ENCODE assay signal across 25 mouse cellular contexts in genomic region chr16:72422426-72422825, GRCm38 (mm10).
DNase-seq lines count a peak whose midpoint lies in the region; ATAC-seq lines count a peak whose summit lies in the region.
"Had no signal": no experiment of that assay in that cellular context is flagged by ENCODE, and none has a peak within 500 bp of the region (broad histone marks: within the 10 kb centered on the region; RNA-seq: fewer than 3 reads in every experiment).

No protein-coding gene starts in this region.

- 0 out of 2 replicates have a peak, but pooled peaks cover 6% of the 10 kb centered on the region for H3K4me1 ChIP-seq in heart, embryonic 10.5 days
- peaks cover 0 to 14% of the 10 kb centered on the region in 2 experiments; a peak in 1 of 4 replicates for H3K4me1 ChIP-seq in heart, embryonic 14.5 days (ENCODE audit: control insufficient read depth in 2 of 2, insufficient read depth in 2 of 2, low read length in 2 of 2)
- H3K4me1 ChIP-seq in lung, embryonic 16.5 days (replicated peaks; ENCODE audit: control insufficient read depth, insufficient read depth, low read length): no peaks in the 10 kb centered on the region
- H3K4me1 ChIP-seq: embryonic facial prominence, embryonic 15.5 days; hindbrain, embryonic 10.5 days; intestine, embryonic 15.5 days had no signal

- no peak overlapping the region for H3K4me3 ChIP-seq in heart, embryonic 10.5 days
- H3K4me3 ChIP-seq in heart, embryonic 14.5 days (ENCODE audit: control insufficient read depth in 1 of 2, insufficient read depth in 1 of 2, low read depth in 1 of 2, low read length in 2 of 2): no peak overlapping the region
- H3K4me3 ChIP-seq in lung, embryonic 16.5 days (ENCODE audit: low read length): no peak overlapping the region
- H3K4me3 ChIP-seq: embryonic facial prominence, embryonic 15.5 days; erythroblast, embryonic 14.5 days; forebrain, embryonic 10.5 days; gastrocnemius, adult 2 months; hindbrain, embryonic 10.5 days; intestine, embryonic 15.5 days had no signal

- no peak overlapping the region for H3K9ac ChIP-seq in heart, embryonic 14.5 days (ENCODE audit: low read length)
- no peak overlapping the region for H3K9ac ChIP-seq in lung, embryonic 16.5 days (ENCODE audit: low read length)
- H3K9ac ChIP-seq: embryonic facial prominence, embryonic 15.5 days; hindbrain, embryonic 14.5 days; intestine, embryonic 15.5 days had no signal

- no peaks in the 10 kb centered on the region for H3K9me3 ChIP-seq in heart, embryonic 10.5 days
- no peaks in the 10 kb centered on the region for H3K9me3 ChIP-seq in heart, embryonic 14.5 days (ENCODE audit: control insufficient read depth, low read length)
- no peaks in the 10 kb centered on the region for H3K9me3 ChIP-seq in lung, embryonic 16.5 days (ENCODE audit: control insufficient read depth, low read length)
- H3K9me3 ChIP-seq: embryonic facial prominence, embryonic 15.5 days; forebrain, embryonic 10.5 days; G1E; hindbrain, embryonic 10.5 days; intestine, embryonic 15.5 days had no signal

- ATAC-seq in heart, embryonic 14.5 days (ENCODE audit: insufficient number of reproducible peaks, insufficient read depth, low FRiP score, low read depth): no peak
- peak; percentile 54 for ATAC-seq in lung, embryonic 16.5 days (ENCODE audit: low read depth)
- ATAC-seq: CD4-positive, CD25-positive, alpha-beta regulatory T cell, adult 4 months; forebrain, embryonic 14.5 days; intestine, embryonic 15.5 days had no signal

- no peaks in the 10 kb centered on the region for H3K36me3 ChIP-seq in heart, embryonic 10.5 days
- H3K36me3 ChIP-seq in heart, embryonic 14.5 days (ENCODE audit: control insufficient read depth, insufficient read depth, low read length): no peaks in the 10 kb centered on the region
- no peaks in the 10 kb centered on the region for H3K36me3 ChIP-seq in lung, embryonic 16.5 days (ENCODE audit: control insufficient read depth, insufficient read depth, low read length)
- H3K36me3 ChIP-seq: embryonic facial prominence, embryonic 15.5 days; forebrain, embryonic 10.5 days; G1E; hindbrain, embryonic 10.5 days; intestine, embryonic 15.5 days had no signal

- no peak overlapping the region for H3K4me2 ChIP-seq in heart, embryonic 14.5 days (ENCODE audit: low read length)
- H3K4me2 ChIP-seq in lung, embryonic 16.5 days (ENCODE audit: low read depth, low read length): no peak overlapping the region
- H3K4me2 ChIP-seq: embryonic facial prominence, embryonic 15.5 days; hindbrain, embryonic 14.5 days; intestine, embryonic 15.5 days had no signal

- H3K27ac ChIP-seq in heart, embryonic 10.5 days: 0 out of 2 replicates have a peak overlapping the region, but pooled peaks have one; percentile 22
- H3K27ac ChIP-seq in heart, embryonic 14.5 days (replicated peaks in 1 of 2; ENCODE audit: control insufficient read depth in 1 of 2, insufficient read depth in 1 of 2, low read depth in 2 of 2, low read length in 2 of 2): peak overlapping the region; percentile 29 to 56; a peak in 2 of 4 replicates
- H3K27ac ChIP-seq in lung, embryonic 16.5 days (ENCODE audit: low read length): no peak overlapping the region
- H3K27ac ChIP-seq: embryonic facial prominence, embryonic 15.5 days; forebrain, embryonic 10.5 days; gastrocnemius, adult 2 months; hindbrain, embryonic 10.5 days; hindbrain, embryonic 14.5 days; intestine, embryonic 15.5 days had no signal

- intact Hi-C loops in heart, postnatal 10 days (cut with DNase I): no loop called here

- no peaks in the 10 kb centered on the region for H3K27me3 ChIP-seq in heart, embryonic 10.5 days (ENCODE audit: insufficient read depth, poor library complexity, severe bottlenecking)
- no peaks in the 10 kb centered on the region for H3K27me3 ChIP-seq in heart, embryonic 14.5 days (ENCODE audit: control insufficient read depth, insufficient read depth, low read length)
- H3K27me3 ChIP-seq in lung, embryonic 16.5 days (ENCODE audit: control insufficient read depth, insufficient read depth, low read depth, low read length): no peaks in the 10 kb centered on the region
- H3K27me3 ChIP-seq: embryonic facial prominence, embryonic 15.5 days; intestine, embryonic 15.5 days had no signal

- WGBS in heart, embryonic 10.5 days: 17% methylated on average over 4 of the region's 4 CpGs
- WGBS in heart, embryonic 14.5 days: 9% methylated on average over 4 of the region's 4 CpGs
- 42% methylated on average over 4 of the region's 4 CpGs for WGBS in lung, embryonic 16.5 days

- no peak for DNase-seq in heart, embryonic 10.5 days (ENCODE audit: low spot score)
- DNase-seq in heart, postnatal 10 days: no peak
- DNase-seq in heart, adult 18-20 months: no peak
- DNase-seq in lung, postnatal 14 days: no peak
- DNase-seq in lung, postnatal 36 days: peak; percentile 9
- DNase-seq: adrenal gland, adult 8-10 months; adrenal gland, postnatal 36 days; B cell, adult 2 months; cerebellum, adult 8-10 months; cerebellum, postnatal 14 days; embryo, embryonic 11 days; gastrocnemius, adult 2 months; gastrocnemius, postnatal 25 days; kidney, adult 18-20 months had no signal
